Comparison of ENCODE assay signal across 18 mouse cellular contexts in the genomic region with DNA sequence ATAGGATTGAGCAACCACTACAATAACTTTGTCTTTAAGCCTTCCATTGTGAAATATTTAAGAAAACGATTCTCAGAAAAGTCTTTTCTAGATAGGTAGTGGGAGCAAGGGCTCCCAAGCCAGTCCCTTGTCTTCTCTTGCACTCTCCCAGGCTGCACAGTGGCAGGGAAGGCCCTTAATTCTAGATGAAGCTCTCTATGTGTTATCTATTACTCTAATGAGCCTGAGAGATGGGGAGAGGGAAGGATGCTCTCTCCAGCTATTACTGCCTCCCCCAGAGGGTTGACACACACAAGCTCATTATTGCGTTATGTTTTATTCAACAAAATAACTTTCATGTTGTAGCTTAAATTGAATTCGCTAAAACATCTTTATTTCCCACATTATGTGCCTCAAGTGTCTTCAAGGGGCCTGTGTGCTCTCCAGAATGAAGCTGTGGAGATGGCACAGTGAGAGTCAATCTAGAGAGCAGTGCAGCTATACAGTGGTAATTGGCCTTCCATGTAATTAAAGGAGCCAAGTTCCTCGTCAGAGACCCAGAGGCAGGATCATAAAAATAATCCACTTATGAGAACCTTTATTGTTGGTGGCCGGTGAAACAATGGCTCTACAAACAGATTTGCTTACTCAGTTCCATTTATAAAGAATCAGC. TPM values are rescaled to one million over a fixed set of nuclear protein-coding genes. Genes with fewer than 3 reads are reported as not detected.
"Had no signal": no experiment of that assay in that cellular context is flagged by ENCODE, and none has a peak within 500 bp of the region (broad histone marks: within the 10 kb centered on the region; RNA-seq: fewer than 3 reads in every experiment).

No protein-coding gene starts in this region.

- H3K27me3 ChIP-seq: limb, embryonic 12.5 days; liver, embryonic 13.5 days; lung, embryonic 15.5 days; midbrain, embryonic 13.5 days had no signal

- H3K4me2 ChIP-seq: limb, embryonic 12.5 days; liver, embryonic 13.5 days; lung, embryonic 15.5 days; midbrain, embryonic 13.5 days had no signal

- H3K4me1 ChIP-seq: limb, embryonic 12.5 days; liver, embryonic 13.5 days; lung, embryonic 15.5 days; megakaryocyte, embryonic 14.5 days; midbrain, embryonic 13.5 days had no signal

- ATAC-seq: liver, postnatal 0 days; midbrain, embryonic 13.5 days had no signal

- H3K27ac ChIP-seq: kidney, postnatal 0 days; limb, embryonic 12.5 days; liver, embryonic 13.5 days; lung, embryonic 15.5 days; macrophage; midbrain, embryonic 13.5 days had no signal

- H3K9me3 ChIP-seq: limb, embryonic 12.5 days; liver, embryonic 13.5 days; lung, embryonic 15.5 days; megakaryocyte, embryonic 14.5 days; midbrain, embryonic 13.5 days had no signal

- DNase-seq: kidney, adult 11 months; kidney, adult 9 months; kidney, postnatal 36 days; layer of hippocampus, adult 9-11 months; layer of hippocampus, postnatal 36 days; liver; liver, embryonic 13.5 days; liver, postnatal 0 days; lung, postnatal 14 days; right cerebral cortex, postnatal 4 days; spleen, adult 18-20 months; thymus, postnatal 36 days had no signal

- H3K36me3 ChIP-seq: limb, embryonic 12.5 days; liver, embryonic 13.5 days; lung, embryonic 15.5 days; midbrain, embryonic 13.5 days had no signal

- H3K9ac ChIP-seq: limb, embryonic 12.5 days; liver, embryonic 13.5 days; liver, postnatal 0 days; lung, embryonic 15.5 days; midbrain, embryonic 13.5 days had no signal

- H3K4me3 ChIP-seq: limb, embryonic 12.5 days; liver, embryonic 13.5 days; lung, embryonic 15.5 days; megakaryocyte, embryonic 14.5 days; midbrain, embryonic 13.5 days had no signal

RNA-seq across cellular contexts. Expression of a gene that starts 57.6 kb away (rescaled TPM):
- polyA plus RNA-seq: macrophage had no signal
